Mouse (Mus musculus) adrenal gland, postnatal 10 days (tissue): Measurements from ENCODE around the gene Olfr1358. TPM values are rescaled to one million over a fixed set of nuclear protein-coding genes. Genes with fewer than 3 reads are reported as not detected.
"Not testable (repeated sequence)": the region's sequence is repeated elsewhere in the genome, so short reads cannot be mapped to it uniquely, and the experiment has no call there.

ENCODE experiments used
- DNase-seq: peaks from one replicate; pipeline ENCODE4 v3.0.0; 2021; ENCODE audit warnings: mixed read lengths
- long read RNA-seq, 2 experiments: library from polyadenylated mRNA; stranded (forward); transcript quantifications; one replicate each; pipeline ENCODE4 v2.0.0; 2021
- total RNA-seq, 2 experiments: library from RNA; stranded (reverse); gene quantifications; 2 replicates each; pipeline ENCODE4 v1.2.3; 2021

The Olfr1358 gene
- total RNA-seq, result not detected
- long read RNA-seq, experiment 1, result 0 reads
- long read RNA-seq, experiment 2, result 0 reads

- DNase-seq, result no peak
Measured at GRCm38 (mm10) chr10:78517128-78517527, at the start of gene Olfr1358. Gene Olfr1358 (plus strand): TSS chr10:78517428.

GRCm38 (mm10) chr10:78467761-78468310, 49.4 kb upstream of the Olfr1358 start:
- peak; percentile 70 for DNase-seq

- DNase-seq, result no peak
Measured at GRCm38 (mm10) chr10:78470582-78471313, 46.5 kb upstream of the Olfr1358 start.

GRCm38 (mm10) chr10:78472046-78472445, 45.2 kb upstream of the Olfr1358 start:
- DNase-seq, result peak; percentile 59

GRCm38 (mm10) chr10:78473434-78473833, 43.8 kb upstream of the Olfr1358 start:
- DNase-seq, result no peak

GRCm38 (mm10) chr10:78474759-78475158, 42.5 kb upstream of the Olfr1358 start:
- no peak for DNase-seq

DNA sequence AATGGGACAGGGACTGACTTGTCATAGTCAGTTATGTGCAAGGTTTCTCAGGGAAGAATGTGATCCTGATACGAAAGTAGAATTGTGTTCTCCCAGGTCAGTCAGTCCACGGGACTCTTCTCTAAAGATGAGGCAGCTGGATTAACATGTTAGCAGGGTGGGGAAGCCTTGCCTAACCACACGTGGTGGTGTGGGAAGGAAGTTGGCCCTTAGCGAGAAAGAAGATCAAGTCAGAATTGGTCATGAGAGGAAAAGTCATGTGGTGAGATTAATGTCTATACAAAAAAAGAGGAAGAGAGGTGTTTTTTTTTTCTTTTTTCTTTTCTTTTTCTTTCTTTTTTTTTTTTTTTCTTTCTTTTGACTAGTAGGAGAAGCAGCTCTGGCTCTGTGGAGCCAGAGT, 40.4 kb upstream of the Olfr1358 start:
- DNase-seq, result no peak

GRCm38 (mm10) chr10:78480954-78481927, 36.0 kb upstream of the Olfr1358 start:
- no peak for DNase-seq

DNA sequence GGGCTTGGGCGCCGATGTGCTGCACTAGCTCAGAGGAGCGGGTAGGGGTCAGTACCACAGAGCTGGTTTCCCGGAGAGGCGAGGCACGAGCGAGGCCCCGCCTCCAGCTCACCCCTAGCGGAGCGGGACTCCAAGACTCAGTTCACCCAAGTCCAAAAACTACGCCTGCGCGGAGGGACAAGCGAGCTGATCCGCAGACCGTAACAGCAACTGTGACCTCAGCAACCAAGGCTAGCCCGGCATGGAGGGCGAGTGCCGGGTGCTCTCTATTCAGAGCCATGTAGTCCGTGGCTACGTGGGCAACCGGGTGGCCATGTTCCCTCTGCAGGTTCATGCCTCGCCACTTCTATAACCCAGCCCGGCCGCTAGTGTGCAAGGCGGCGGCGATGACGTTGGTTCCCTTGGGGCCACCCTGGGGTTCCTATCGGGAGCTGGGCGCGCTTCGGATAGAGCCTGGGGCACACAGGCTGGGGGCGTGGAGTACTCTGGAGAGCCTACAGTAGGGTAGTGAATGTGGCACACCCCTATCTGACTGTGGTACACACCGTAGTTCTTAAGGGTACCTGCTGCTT, 35.2 kb upstream of the Olfr1358 start:
- DNase-seq, result peak; percentile 62

GRCm38 (mm10) chr10:78485369-78485768, 31.9 kb upstream of the Olfr1358 start:
- DNase-seq, result not testable (repeated sequence)

DNA sequence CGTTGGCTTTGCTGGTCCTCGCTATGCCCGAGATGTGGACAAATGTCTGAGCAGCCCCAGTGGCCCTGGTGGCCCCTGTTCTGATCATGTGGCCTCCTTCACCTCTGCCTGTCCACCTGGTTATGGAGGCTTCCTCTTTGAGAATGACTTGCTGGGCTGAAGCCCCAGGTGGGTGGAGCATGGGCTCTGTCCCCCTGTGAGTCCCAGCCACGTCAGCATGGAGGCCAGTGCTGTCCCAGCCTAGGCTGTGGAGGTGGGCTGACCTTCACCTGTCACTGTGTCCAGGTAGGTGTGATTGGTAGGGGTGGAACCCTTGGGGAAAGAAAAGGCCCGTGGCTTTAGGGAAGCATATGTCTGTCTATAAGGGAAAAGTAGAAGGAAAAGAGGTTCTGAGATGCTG, 30.4 kb upstream of the Olfr1358 start:
- no peak for DNase-seq

- DNase-seq, result peak; percentile 91
Measured at GRCm38 (mm10) chr10:78487431-78488086, 29.7 kb upstream of the Olfr1358 start.

GRCm38 (mm10) chr10:78502986-78503733, 14.1 kb upstream of the Olfr1358 start:
- DNase-seq, result no peak

DNA sequence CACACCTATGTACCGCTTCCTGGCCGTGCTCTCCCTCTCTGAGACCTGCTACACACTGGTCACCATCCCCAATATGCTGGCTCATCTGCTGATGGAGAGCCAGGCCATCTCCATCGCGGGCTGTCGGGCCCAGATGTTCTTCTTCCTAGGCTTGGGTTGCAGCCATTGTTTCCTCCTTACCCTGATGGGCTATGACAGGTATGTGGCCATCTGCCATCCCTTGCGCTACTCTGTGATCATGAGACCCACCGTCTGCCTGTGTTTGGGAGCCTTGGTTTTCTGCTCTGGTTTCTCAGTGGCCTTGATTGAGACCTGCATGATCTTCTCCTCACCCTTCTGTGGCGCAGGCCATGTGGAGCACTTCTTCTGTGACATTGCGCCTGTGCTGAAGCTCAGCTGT, 2.6 kb downstream of the Olfr1358 start:
- DNase-seq, result no peak

DNA sequence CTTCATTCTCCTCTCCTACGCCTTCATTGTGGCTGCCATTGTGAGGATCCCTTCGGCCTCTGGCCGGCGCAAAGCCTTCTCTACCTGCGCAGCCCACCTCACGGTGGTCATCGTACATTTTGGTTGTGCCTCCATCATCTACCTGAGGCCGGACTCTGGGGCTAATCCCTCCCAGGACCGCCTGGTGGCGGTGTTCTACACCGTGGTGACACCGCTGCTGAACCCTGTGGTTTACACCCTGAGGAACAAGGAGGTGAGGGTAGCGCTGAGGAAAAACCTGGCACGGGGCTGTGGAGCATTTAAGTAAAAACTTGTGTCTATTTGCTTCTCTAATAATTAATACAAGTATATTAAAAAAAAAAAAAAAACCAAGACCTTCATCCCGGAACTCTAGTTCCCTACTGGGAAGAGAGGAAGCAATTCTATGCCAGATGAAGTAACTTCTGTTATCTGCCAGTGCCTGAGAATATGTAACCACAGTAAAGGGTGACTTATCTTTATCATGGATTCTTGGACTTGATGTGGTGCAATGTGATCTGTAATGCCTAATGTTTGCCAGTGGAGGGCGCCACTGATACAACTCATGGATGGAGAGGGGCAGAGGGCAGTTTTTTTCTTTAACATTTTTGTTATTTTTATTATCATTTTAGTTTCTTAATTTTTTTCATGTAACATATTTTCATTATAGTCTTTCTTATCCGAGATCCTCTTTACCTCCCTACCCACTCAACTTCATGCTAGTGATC, 3.2 kb downstream of the Olfr1358 start:
- DNase-seq, result peak; percentile 23

DNA sequence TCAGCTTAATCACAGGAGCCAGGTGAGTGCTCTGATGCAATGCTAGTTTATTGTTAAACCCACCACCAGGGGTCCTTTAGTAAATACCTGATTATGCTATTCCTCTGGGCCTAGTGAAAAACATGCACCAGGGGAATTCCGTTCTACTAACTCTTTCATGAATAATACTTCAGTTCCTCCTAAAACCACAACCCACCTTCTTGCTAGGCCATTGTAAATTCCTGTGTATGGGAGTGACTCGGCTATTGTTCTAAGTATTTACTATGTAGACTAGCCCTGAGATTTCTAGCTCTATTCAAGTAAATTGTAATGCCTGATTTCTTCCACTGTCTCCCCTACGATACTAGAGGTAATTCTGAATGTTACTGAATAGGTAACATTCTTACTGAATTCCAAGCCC, 7.8 kb downstream of the Olfr1358 start:
- DNase-seq, result not testable (repeated sequence)

DNA sequence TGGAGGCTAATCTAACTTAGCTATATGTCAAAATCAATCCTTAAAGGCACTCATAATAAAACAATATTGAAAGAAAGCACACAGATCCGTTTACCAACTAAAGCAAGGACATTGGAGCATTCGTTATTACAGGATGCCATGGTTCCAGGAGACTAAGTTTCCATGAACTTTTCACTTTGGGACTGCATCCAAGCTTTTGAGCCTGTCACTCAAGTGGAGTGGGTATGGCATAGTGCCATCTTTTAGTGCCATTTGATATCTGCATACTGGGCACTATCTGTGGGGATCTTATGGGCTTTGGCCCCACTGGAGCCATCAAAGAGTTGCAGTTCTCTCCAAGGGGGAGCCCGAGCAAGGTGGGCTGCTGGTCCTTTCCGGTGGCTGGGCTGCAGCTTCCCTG, 8.3 kb downstream of the Olfr1358 start:
- peak; percentile 28 for DNase-seq

- peak; percentile 49 for DNase-seq
Measured at GRCm38 (mm10) chr10:78540943-78541342, 23.7 kb downstream of the Olfr1358 start.

GRCm38 (mm10) chr10:78565070-78565469, 47.8 kb downstream of the Olfr1358 start:
- no peak for DNase-seq

DNA sequence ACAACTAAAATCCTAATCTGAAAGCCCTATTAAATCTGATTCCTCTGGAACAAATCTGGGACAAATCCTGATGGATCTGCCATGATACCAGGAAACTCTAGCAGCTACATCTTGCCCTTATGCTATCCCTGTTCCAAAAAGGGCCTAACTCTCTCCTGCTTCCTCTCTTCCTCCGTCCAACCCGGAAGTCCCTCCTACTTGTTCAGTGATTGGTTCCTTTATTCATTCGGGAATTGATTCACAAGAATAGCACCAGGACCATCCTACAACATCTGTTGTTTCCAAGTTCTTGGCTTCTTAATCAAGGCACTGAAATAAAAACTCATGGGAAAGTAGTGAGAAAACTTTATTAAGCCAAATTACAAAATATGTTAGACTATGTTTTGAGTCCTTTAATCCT, 52.0 kb downstream of the Olfr1358 start:
- no peak for DNase-seq
